Mouse (Mus musculus) bone marrow, adult 2 months (tissue): ENCODE measurements around the gene Aldh1l1.

Source experiments
- CTCF ChIP-seq: fragments of 200-500 bp; IDR thresholded peaks from 2 replicates; pipeline ENCODE4 v1.5.1; 2011; ENCODE audit warnings: low read length, control low read depth; ENCODE audit not compliant: control insufficient read depth, insufficient read depth
- POLR2A ChIP-seq: fragments of 200-500 bp; IDR thresholded peaks from 2 replicates; pipeline ENCODE4 v1.6.1; 2011; ENCODE audit warnings: low read depth, mild to moderate bottlenecking, control low read depth, low read length, borderline replicate concordance; ENCODE audit not compliant: control insufficient read depth

GRCm38 (mm10) chr6:90508197-90508624 is 22.0 kb downstream of the Aldh1l1 start:
- no peak for TF ChIP-seq CTCF
- no peak for TF ChIP-seq POLR2A
